Comparison of ENCODE assay signal across 9 mouse cellular contexts in the genomic region with DNA sequence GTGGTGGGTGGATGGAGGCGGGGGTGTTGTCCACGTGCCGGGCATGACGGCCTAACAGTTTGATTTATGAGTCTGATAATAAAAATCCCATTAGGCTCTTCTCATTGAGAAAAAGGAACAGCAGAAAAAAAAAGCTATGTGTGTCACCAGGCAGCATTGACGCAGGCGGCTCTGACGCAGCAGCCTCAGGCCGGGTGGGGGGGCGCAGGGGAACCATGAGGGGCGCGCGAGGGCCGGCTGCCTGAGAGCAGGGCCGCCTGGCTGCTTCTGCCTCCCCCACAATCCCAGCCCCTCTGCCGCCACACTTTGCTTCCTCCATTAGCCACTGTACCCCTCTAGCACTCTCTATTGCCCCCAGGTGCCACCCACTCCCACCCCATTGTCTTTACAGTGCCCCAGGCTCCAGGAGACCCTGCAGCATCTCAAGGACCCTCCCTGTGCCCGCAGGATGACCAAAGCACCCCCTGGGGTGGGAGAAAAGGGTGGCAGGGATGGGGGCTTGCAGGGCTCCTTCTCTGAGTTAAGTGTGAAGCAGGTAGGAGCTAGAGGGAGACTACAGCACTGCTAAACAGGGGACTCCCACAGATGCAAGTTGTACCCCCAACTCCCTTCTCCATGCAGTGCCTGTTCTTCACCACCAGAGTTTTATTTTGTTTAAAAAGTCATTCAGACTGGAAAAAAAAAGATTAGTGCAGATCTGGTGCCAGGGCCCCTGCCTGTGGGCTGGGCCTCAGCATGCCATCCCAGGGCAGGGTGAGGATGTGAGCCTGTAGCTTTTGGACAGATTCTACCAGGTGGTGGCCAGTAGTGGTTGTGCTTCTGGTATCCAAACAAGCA. TPM values are rescaled to one million over a fixed set of nuclear protein-coding genes. Genes with fewer than 3 reads are reported as not detected.
A peak's percentile ranks its signal among the peaks of the same experiment; 100 is the strongest.
DNase-seq lines count a peak whose midpoint lies in the region; ATAC-seq and TF ChIP-seq lines count a peak whose summit lies in the region.
"Had no signal": no experiment of that assay in that cellular context is flagged by ENCODE, and none has a peak within 500 bp of the region (broad histone marks: within the 10 kb centered on the region; RNA-seq: fewer than 3 reads in every experiment).

No protein-coding gene starts in this region.

- 2% methylated on average over 16 of the region's 16 CpGs for WGBS in cerebellum, adult 2 months
- WGBS in forebrain, embryonic 15.5 days: 0% methylated on average over 16 of the region's 16 CpGs

- TF ChIP-seq CTCF in cerebellum, adult 2 months (IDR thresholded peaks at IDR 0.05; ENCODE audit: borderline replicate concordance, insufficient read depth, low read depth, low read length): 0 out of 2 replicates have a peak, but pooled peaks have one; percentile 0

- H3K27me3 ChIP-seq in cerebellum, adult 2 months (ENCODE audit: control insufficient read depth, insufficient read depth, low read length): no peaks in the 10 kb centered on the region
- no peaks in the 10 kb centered on the region for H3K27me3 ChIP-seq in forebrain, embryonic 15.5 days

- DNase-seq in MN1 (ENCODE audit: low spot score): peak; percentile 90
- DNase-seq in cerebellum, adult 2 months: peak; percentile 76 to 86
- peak; percentile 74 to 77 for DNase-seq in heart, postnatal 14 days
- DNase-seq in kidney, postnatal 25 days: peak; percentile 79 to 89
- peak; percentile 78 for DNase-seq in lung, postnatal 10 days
- peak; percentile 85 for DNase-seq in right cerebral cortex, adult 18-20 months

- no peaks in the 10 kb centered on the region for H3K36me3 ChIP-seq in forebrain, embryonic 15.5 days

- TF ChIP-seq POLR2A in cerebellum, adult 2 months (IDR thresholded peaks at IDR 0.05; ENCODE audit: borderline replicate concordance, insufficient read depth, low read length): no peak

- H3K4me2 ChIP-seq in forebrain, embryonic 15.5 days (replicated peaks): peak overlapping the region; percentile 42

- peak overlapping the region; percentile 30 for H3K9ac ChIP-seq in forebrain, embryonic 15.5 days (replicated peaks)

- intact Hi-C loops in heart, postnatal 14 days (cut with DNase I): no loop called here

- no peaks in the 10 kb centered on the region for H3K9me3 ChIP-seq in forebrain, embryonic 15.5 days

- H3K4me3 ChIP-seq in cerebellum, adult 2 months (replicated peaks; ENCODE audit: insufficient read depth, low read depth, low read length): peak overlapping the region; percentile 28
- H3K4me3 ChIP-seq in forebrain, embryonic 15.5 days: peak overlapping the region; percentile 32

- H3K4me1 ChIP-seq in cerebellum, adult 2 months (ENCODE audit: control insufficient read depth, insufficient read depth, low read length): peaks cover 28% of the 10 kb centered on the region
- peaks cover 32% of the 10 kb centered on the region for H3K4me1 ChIP-seq in forebrain, embryonic 15.5 days

- peak overlapping the region; percentile 96 for H3K27ac ChIP-seq in cerebellum, adult 2 months (ENCODE audit: insufficient read depth, low read length)
- H3K27ac ChIP-seq in forebrain, embryonic 15.5 days (replicated peaks): peak overlapping the region; percentile 68
- H3K27ac ChIP-seq: macrophage had no signal

- peak; percentile 93 for ATAC-seq in forebrain, embryonic 15.5 days (replicated peaks)
- no peak for ATAC-seq in erythroid progenitor cell, adult 5-6 weeks (replicated peaks; ENCODE audit: low FRiP score, poor library complexity, severe bottlenecking)

RNA-seq across cellular contexts. Expression of a gene that starts 16.6 kb away (rescaled TPM):
- polyA plus RNA-seq in cerebellum, adult 2 months (2012; rRNA removed): 31.9 and 40.9 TPM in 2 replicates
- 21.5 and 21.9 TPM in 2 replicates for polyA plus RNA-seq in forebrain, embryonic 15.5 days (2015; fragmentation: Nextera tagmentation; extraction: Ambion mirVana)
- 1 to 10 TPM; 2.9 to 5.0 TPM for total RNA-seq in heart, postnatal 14 days (2021)
- not detected in 2 replicates for total RNA-seq in erythroid progenitor cell, adult 5-6 weeks (2015; ENCODE audit: low replicate concordance)
- total RNA-seq in erythroid progenitor cell, adult 5-6 weeks (2017; ENCODE audit: low replicate concordance): 1.5 TPM in 1 of 2 replicates, not detected in the other

RNA-seq across cellular contexts. Expression of a gene that starts 58.2 kb away (rescaled TPM):
- not detected in 2 replicates for polyA plus RNA-seq in cerebellum, adult 2 months (2012; rRNA removed)
- not detected in 2 replicates for polyA plus RNA-seq in forebrain, embryonic 15.5 days (2015; fragmentation: Nextera tagmentation; extraction: Ambion mirVana)
- not detected for total RNA-seq in heart, postnatal 14 days (2021)
- total RNA-seq in erythroid progenitor cell, adult 5-6 weeks (2015; ENCODE audit: low replicate concordance): not detected in 2 replicates
- not detected in 2 replicates for total RNA-seq in erythroid progenitor cell, adult 5-6 weeks (2017; ENCODE audit: low replicate concordance)
- polyA plus RNA-seq: macrophage had no signal
